Mouse (Mus musculus): ENCODE results near the gene Hs3st3b1.

- TF ChIP-seq CTCF (IDR thresholded peaks at IDR 0.05; ENCODE audit: insufficient read depth, low read length) (no peak), POLR2A (IDR thresholded peaks at IDR 0.05; ENCODE audit: borderline replicate concordance, extremely low read depth, low read depth, low read length) (no peak)
Observed at GRCm38 (mm10) chr11:63969205-63969910, 47.3 kb upstream of the Hs3st3b1 start.

Measured in lung, adult 2 months (tissue).